Mouse (Mus musculus): Measurements from ENCODE around the gene Erg. TPM values are rescaled to one million over a fixed set of nuclear protein-coding genes. Genes with fewer than 3 reads are reported as not detected.

Erg gene
- polyA plus RNA-seq, 1 experiment = 17.6 TPM

DNA sequence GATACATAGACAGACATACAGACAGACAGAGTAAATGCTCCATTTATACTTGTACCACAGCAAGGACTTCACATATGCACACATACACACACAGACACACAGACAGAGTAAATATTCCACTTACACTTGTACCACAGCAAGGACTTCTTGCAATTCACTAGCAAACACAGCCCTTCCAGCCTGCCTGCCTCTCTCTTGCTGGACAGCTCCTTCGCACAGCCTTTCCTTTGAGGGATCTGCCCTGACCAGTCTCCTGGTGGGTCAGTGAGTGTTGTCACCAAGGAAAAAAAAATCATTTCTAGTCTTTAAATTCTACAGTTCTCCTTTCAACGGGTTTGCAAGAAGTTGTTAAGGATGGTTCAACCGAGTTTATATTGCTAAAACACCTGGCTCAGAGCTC lies 92.3 kb downstream of the Erg start:
- H3K4me1 ChIP-seq (ENCODE audit: control insufficient read depth, insufficient read depth, low read length) = no peaks in the 10 kb centered on the region
- no peak for TF ChIP-seq POLR2A (IDR thresholded peaks at IDR 0.05; ENCODE audit: low read depth, low read length)
- TF ChIP-seq CTCF (IDR thresholded peaks at IDR 0.05; ENCODE audit: borderline replicate concordance, insufficient read depth, low read length) = no peak
- no peak overlapping the region for H3K27ac ChIP-seq (ENCODE audit: insufficient read depth, low read length)
- H3K4me3 ChIP-seq (ENCODE audit: insufficient read depth, low read length) = no peak overlapping the region

DNA sequence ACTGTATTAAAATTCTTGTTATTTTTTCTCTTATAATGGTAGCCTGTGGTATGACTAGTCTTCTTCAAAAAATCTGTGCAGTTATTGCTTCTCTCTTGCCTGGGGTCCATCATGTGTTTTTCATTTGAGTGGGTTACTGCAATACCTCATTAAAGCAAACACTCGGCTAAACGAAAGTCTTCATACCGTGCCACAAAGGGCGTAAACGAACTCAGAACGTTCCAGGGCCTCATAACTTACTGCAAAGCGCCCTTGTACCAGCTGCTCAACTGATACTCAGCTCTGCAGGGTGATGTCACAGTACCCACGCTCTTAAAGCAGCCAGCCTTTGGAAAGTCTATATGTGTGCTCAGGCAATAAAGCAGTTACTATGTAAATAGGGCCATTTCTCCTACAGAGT lies 93.1 kb downstream of the Erg start:
- H3K27ac ChIP-seq (ENCODE audit: insufficient read depth, low read length) = no peak overlapping the region
- H3K4me3 ChIP-seq (ENCODE audit: insufficient read depth, low read length) = no peak overlapping the region
- TF ChIP-seq CTCF (IDR thresholded peaks at IDR 0.05; ENCODE audit: borderline replicate concordance, insufficient read depth, low read length) = no peak
- no peaks in the 10 kb centered on the region for H3K4me1 ChIP-seq (ENCODE audit: control insufficient read depth, insufficient read depth, low read length)

DNA sequence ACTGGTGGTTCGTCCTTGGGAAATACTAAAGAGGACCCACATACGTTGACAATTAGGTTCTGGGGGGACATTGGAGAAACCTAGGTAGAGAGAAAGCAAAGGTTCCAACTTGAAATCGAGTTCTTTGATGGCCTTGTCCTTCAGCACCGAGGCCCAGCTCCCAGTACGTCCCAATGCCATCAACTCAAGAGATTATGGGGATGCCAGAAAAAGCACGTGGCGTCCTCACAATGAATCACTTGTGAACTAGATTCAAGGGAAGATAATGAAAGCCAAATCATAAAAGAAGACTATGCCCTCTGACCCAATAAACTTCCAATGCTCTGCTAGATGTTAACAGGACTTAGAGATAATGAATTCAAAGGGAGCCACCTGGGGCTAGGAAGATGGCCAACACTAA lies 94.2 kb downstream of the Erg start:
- Histone ChIP-seq H3K27ac (ENCODE audit: insufficient read depth, low read length) (no peak overlapping the region), H3K4me3 (ENCODE audit: insufficient read depth, low read length) (no peak overlapping the region), H3K4me1 (ENCODE audit: control insufficient read depth, insufficient read depth, low read length) (no peaks in the 10 kb centered on the region)
- TF ChIP-seq POLR2A (IDR thresholded peaks at IDR 0.05; ENCODE audit: low read depth, low read length) (no peak), CTCF (IDR thresholded peaks at IDR 0.05; ENCODE audit: borderline replicate concordance, insufficient read depth, low read length) (no peak)

DNA sequence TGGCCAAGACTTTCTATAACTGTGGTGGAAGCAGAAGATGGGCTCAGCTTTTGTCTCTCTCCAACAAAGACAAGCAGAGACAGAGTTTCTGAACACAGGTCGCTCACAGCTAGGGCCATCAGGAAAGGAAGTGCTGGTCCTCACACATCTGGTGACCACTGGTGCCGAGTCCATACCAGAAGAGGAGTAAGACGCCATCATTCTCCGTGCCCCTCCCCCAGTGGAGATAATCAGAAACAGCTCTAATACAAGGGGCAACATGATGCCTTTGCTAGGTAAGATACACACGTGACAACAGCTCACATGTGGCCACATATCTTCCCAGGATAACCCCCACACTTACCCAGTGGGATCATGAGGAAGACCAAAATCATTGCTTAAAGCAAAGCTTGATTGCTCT lies 96.0 kb downstream of the Erg start:
- Histone ChIP-seq H3K4me3 (ENCODE audit: insufficient read depth, low read length) (no peak overlapping the region), H3K4me1 (ENCODE audit: control insufficient read depth, insufficient read depth, low read length) (no peaks in the 10 kb centered on the region), H3K27ac (ENCODE audit: insufficient read depth, low read length) (no peak overlapping the region; the same call in 1 of the 2 replicates)
- no peak for TF ChIP-seq CTCF (IDR thresholded peaks at IDR 0.05; ENCODE audit: borderline replicate concordance, insufficient read depth, low read length)
- TF ChIP-seq POLR2A (IDR thresholded peaks at IDR 0.05; ENCODE audit: low read depth, low read length) = no peak

DNA sequence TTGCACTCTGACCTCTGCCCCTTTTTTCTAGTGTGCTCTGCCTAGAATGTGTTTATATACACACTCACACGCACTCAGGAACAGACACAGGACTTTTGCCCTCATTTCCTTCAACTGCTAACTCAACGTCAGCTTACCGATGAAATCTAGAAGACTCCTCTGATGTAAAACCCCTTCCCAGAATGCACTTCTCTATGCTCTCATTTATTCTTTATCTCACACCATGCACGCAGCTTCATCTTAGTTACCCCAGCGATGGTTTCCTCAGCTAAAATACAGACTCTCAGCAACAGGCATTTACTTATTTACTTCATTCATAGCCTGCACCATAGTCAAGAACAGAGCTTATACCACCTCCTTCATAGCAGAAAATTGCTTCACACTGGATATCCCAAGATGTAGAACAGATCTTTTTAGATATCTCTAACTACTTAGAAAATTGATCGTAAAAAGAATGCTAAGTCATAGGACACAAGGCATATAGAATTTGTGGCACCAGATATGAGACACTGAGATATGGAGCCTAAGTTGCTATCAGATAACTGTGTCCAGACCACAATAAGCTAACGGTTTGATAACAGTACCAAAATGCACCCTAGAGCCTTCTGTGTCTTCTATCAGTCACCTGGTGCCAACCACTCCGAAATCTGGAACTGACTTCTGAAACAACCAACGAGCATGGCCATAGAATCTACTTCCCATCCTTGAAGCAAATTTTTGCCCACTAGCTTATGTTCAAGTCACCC lies 98.6 kb downstream of the Erg start:
- TF ChIP-seq POLR2A (IDR thresholded peaks at IDR 0.05; ENCODE audit: low read depth, low read length) (no peak), CTCF (IDR thresholded peaks at IDR 0.05; ENCODE audit: borderline replicate concordance, insufficient read depth, low read length) (no peak)

DNA sequence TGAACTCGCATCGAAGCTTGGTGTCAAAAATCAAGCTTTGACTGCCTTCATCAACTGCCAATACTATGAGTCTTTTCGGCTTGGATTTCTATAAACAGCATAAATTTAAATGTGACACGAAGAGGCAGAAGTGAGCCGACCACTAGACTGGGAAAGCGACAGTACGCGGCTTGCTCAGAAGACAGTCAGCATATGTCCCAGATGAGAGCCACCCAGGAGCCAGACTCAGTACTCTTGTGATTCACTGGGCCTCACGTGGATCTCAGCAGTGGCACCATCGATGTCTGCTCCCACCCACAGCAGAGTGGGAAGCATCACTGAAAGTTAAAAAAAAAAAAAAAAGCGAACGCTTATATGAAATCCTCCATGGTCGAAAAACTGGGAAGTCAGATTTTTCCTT lies 105.2 kb downstream of the Erg start:
- Histone ChIP-seq H3K4me1 (ENCODE audit: control insufficient read depth, insufficient read depth, low read length) (no peaks in the 10 kb centered on the region), H3K27ac (ENCODE audit: insufficient read depth, low read length) (no peak overlapping the region), H3K4me3 (ENCODE audit: insufficient read depth, low read length) (no peak overlapping the region)
- no peak for TF ChIP-seq CTCF (IDR thresholded peaks at IDR 0.05; ENCODE audit: borderline replicate concordance, insufficient read depth, low read length)
- no peak for TF ChIP-seq POLR2A (IDR thresholded peaks at IDR 0.05; ENCODE audit: low read depth, low read length)

More for the DNA sequence above, 98.6 kb downstream of the Erg start:
- H3K27ac ChIP-seq (ENCODE audit: insufficient read depth, low read length) = no peak overlapping the region
- no peak overlapping the region for H3K4me3 ChIP-seq (ENCODE audit: insufficient read depth, low read length)
- no peaks in the 10 kb centered on the region for H3K4me1 ChIP-seq (ENCODE audit: control insufficient read depth, insufficient read depth, low read length)

DNA sequence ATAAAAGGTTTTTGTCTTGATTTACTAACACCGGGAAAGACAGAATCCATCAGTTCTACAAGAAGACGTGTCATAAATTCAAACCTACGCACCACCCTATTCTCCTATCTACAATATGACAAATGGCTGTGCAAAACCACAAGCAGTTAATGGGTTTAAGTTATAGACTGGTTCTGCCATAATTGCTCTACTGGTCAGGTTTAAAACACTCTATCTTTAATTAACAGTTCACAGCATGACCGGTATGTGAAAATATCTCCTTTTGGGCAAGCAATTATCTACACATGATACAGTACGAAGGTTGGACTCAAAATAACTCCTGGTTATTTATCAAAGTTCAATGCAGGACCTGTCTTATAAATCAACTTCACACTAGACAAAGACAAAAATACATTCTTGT lies 107.8 kb downstream of the Erg start:
- Histone ChIP-seq H3K4me3 (ENCODE audit: insufficient read depth, low read length) (no peak overlapping the region), H3K4me1 (ENCODE audit: control insufficient read depth, insufficient read depth, low read length) (no peaks in the 10 kb centered on the region), H3K27ac (ENCODE audit: insufficient read depth, low read length) (no peak overlapping the region)
- no peak for TF ChIP-seq POLR2A (IDR thresholded peaks at IDR 0.05; ENCODE audit: low read depth, low read length)
- no peak for TF ChIP-seq CTCF (IDR thresholded peaks at IDR 0.05; ENCODE audit: borderline replicate concordance, insufficient read depth, low read length)

DNA sequence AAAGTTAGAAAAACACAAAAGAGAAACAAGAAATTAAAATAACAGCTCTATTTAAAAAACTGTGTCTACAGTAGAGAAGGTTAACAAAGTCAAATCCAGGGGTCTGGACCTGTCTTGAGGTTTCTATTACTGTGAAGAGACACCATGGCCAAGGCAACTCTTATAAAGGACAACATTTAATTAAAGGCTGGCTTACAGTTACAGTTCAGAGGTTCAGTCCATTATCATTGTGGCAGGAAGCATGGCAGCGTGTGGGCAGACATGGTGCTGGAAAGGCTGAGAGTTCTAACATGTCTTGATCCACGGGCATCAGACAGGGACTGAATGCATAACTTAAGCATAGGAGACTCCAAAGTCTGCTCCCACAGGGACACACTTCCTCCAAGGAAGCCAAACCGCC lies 111.4 kb downstream of the Erg start:
- no peak overlapping the region for H3K27ac ChIP-seq (ENCODE audit: insufficient read depth, low read length)
- TF ChIP-seq POLR2A (IDR thresholded peaks at IDR 0.05; ENCODE audit: low read depth, low read length) (no peak), CTCF (IDR thresholded peaks at IDR 0.05; ENCODE audit: borderline replicate concordance, insufficient read depth, low read length) (no peak)

DNA sequence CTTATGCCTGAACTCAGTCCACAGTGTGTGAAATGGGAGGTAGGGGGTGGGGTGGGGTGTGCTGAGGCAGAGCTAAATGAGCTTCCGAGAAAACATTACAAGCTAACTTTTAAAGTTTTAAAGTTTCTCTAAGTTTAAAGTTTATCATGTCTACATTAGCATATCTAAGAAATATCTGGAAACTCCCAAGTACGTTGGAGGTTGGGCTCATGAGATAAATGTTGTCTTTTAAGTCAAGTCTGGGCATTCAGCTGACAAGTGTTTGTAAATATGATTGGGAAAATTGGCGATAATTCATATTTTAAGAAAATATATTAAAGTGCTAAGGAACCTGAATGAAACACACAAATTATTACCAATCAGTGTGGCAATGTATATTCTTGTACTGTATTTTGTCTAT lies 112.4 kb downstream of the Erg start:
- H3K27ac ChIP-seq (ENCODE audit: insufficient read depth, low read length) = no peak overlapping the region
- peaks cover 2% of the 10 kb centered on the region; the same call in 1 of the 2 replicates for H3K4me1 ChIP-seq (ENCODE audit: control insufficient read depth, insufficient read depth, low read length)
- H3K4me3 ChIP-seq (ENCODE audit: insufficient read depth, low read length) = no peak overlapping the region
- TF ChIP-seq CTCF (IDR thresholded peaks at IDR 0.05; ENCODE audit: borderline replicate concordance, insufficient read depth, low read length) = no peak
- no peak for TF ChIP-seq POLR2A (IDR thresholded peaks at IDR 0.05; ENCODE audit: low read depth, low read length)

More for the DNA sequence above, 111.4 kb downstream of the Erg start:
- peaks cover 1% of the 10 kb centered on the region; the same call in 1 of the 2 replicates for H3K4me1 ChIP-seq (ENCODE audit: control insufficient read depth, insufficient read depth, low read length)
- H3K4me3 ChIP-seq (ENCODE audit: insufficient read depth, low read length) = no peak overlapping the region

DNA sequence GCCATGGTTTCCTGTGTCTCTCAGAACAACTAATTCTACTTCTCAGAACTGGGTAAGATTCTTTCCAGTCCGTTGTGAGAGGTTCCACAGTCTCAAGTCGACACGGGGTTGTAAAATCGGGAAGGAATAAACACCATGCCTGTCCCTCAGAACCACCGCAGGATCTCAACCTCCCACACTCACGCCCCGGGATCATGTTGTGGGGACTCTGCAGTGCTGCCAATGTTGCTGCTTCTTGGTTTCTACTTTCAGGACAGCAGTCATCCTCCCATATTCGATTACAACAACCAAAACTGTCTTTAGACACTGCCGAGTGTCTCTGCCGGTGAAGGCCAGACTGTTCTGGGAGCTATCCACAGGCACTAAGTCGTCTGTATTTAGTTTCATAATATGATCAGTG lies 113.6 kb downstream of the Erg start:
- H3K4me3 ChIP-seq (ENCODE audit: insufficient read depth, low read length) = no peak overlapping the region
- peaks cover 2% of the 10 kb centered on the region; the same call in 1 of the 2 replicates for H3K4me1 ChIP-seq (ENCODE audit: control insufficient read depth, insufficient read depth, low read length)
- no peak for TF ChIP-seq POLR2A (IDR thresholded peaks at IDR 0.05; ENCODE audit: low read depth, low read length)
- TF ChIP-seq CTCF (IDR thresholded peaks at IDR 0.05; ENCODE audit: borderline replicate concordance, insufficient read depth, low read length) = no peak
- H3K27ac ChIP-seq (ENCODE audit: insufficient read depth, low read length) = no peak overlapping the region
